Mouse (Mus musculus): ENCODE measurements around the gene Tmem145.
"Not testable (repeated sequence)": the region's sequence is repeated elsewhere in the genome, so short reads cannot be mapped to it uniquely, and the experiment has no call there.

Gene Tmem145

DNA sequence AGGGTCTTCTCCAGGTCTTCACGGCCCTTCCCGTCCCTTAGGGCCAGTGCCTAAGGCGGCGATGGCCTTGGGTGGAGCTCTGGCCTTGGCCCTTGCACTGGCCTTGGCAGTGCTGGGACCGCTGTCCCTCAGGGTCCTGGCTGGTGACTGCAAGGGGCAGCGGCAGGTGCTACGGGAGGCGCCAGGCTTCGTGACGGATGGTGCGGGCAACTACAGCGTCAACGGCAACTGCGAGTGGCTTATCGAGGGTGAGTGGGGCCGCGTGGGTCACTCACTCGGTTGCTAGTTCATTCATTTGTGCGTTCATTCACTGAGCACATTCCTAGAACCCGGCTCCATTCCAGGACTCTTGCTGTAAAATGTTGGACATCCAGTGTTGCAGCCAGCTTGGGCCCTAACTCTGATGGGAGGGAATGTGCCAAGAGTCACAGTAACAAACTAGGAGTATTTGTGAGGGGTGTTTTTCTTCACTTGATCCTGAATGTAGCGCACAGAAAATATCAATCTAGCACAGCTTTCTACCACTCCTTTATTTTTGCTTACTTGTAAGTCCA lies 11.6 kb downstream of the Tmem145 start:
- no peak for DNase-seq (ENCODE audit: low spot score in 2 of 2)

DNA sequence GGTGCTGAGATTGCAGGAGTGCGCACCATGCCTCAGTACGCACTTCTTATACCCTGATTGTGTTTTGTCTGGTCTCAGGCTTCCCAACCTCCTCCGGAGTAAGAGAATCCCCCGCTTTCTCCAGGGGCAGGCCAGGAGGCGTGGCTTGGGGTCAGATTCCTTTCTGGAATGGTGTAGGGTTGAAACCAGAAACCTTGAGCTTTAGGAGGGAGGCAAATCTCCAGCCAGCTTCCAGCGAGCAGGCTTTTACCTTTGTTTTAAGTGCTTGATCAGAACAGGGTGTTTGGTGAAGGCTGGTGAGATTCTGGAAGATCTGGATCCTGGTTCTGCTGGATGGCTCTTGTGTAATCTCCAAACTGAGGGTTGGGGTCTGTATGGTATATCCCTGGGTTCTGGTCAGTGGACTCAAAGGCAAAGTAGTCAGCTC lies 16.2 kb downstream of the Tmem145 start:
- DNase-seq (ENCODE audit: low spot score in 2 of 2) = no peak

DNA sequence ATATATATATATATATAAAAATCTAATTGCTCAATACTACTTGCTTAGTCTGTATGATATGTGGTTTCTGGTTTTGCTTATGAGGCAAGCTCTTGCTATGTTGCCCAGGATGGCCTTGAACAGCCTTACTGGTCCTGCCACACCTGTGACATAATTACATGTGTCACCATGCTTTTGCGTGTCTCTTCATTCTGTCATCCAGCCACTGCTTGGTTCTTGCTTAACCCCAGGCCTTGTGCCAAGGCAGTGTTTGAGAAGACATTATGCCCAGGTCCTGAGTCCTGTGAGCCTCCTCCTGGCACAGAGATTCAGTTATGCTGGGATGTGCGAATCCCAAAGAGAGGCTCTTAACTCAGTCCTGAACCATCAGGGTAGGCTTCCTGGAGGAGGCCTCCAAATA lies 17.3 kb downstream of the Tmem145 start:
- no peak for DNase-seq (ENCODE audit: low spot score in 2 of 2)

DNA sequence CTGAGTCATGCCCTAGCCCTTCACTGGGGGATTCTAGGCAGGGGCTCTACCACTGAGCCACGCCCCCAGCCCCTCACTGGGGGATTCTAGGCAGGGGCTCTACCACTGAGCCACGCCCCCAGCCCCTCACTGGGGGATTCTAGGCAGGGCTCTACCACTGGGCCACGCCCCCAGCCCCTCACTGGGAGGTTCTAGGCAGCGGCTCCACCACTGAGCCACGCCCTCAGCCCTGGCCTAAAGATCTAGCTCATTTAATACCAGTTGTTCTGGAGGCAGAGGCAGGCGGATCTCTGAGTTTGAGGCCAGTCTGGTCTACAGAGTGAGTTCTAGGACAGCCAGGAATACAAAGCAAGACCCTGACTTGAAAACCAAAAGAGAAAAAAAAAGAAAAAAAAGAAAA lies 19.5 kb downstream of the Tmem145 start:
- DNase-seq (ENCODE audit: low spot score in 2 of 2) = not testable (repeated sequence)

DNA sequence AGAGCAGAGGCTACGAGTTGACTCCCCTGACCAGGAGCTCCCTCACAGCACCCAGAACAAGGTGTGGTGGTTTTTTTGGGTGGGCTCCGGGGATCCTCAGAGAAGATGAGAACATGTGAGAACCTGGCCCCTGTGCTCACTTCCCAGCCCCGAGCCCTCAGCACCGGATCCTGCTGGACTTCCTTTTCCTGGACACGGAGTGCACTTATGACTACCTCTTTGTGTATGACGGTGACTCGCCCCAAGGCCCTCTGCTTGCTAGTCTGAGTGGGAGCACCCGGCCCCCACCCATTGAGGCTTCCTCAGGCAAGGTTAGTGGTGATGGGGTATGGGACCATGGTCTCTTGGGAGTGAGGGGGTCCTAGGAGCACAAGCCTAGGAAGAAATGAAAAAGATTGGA lies 20.3 kb downstream of the Tmem145 start:
- no peak for DNase-seq (ENCODE audit: low spot score in 2 of 2)

DNA sequence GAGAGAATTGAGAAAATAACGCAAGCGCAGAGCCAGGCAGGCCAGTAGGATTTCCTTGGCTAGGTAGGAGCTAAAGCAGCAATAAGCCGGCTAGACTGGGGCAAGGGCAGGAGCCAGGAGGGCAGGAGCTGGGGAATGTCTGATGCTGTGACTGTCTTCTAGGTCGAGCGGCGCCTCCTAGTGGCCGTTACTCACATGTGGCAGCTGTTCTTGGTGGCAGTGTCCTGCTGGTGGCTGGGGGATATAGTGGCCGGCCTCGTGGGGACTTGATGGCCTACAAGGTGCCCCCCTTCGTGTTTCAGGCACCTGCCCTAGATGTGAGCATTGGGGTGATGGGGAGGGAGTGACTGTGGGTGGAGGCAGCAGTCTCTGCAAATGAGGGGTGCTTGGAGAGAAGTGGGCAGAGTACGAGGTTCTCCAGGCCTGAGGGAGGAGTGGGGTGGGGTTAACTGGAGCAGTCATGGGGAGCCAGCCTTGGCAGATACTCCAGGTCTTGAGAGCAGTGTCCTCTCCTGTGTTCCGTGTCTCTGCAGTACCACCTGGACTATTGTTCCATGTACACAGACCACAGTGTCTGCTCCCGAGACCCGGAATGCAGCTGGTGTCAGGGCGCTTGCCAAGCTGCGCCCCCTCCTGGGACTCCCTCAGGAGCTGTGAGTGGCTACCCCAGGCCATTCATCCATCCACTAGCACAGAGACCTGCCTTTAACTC lies 27.8 kb downstream of the Tmem145 start:
- peak; percentile 72 to 89 for DNase-seq (ENCODE audit: low spot score in 2 of 2)

DNA sequence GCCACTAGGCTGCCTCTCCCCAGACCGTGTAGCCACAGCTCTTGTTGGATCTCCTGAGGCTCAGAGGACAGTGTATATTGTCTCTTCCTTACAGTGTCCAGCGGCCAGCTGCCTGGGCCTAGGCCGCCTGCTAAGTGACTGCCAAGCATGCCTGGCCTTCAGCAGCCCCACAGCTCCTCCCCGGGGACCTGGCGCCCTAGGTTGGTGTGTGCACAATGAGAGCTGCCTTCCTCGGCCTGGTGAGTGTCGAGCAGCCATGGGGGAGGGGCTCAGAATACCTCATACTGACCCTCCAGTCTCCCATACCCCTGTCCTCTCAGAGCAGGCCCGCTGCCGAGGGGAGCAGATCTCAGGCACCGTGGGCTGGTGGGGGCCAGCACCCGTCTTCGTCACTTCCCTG lies 28.6 kb downstream of the Tmem145 start:
- DNase-seq (ENCODE audit: low spot score in 2 of 2) = peak in 1 of 2 experiments; percentile 60

DNA sequence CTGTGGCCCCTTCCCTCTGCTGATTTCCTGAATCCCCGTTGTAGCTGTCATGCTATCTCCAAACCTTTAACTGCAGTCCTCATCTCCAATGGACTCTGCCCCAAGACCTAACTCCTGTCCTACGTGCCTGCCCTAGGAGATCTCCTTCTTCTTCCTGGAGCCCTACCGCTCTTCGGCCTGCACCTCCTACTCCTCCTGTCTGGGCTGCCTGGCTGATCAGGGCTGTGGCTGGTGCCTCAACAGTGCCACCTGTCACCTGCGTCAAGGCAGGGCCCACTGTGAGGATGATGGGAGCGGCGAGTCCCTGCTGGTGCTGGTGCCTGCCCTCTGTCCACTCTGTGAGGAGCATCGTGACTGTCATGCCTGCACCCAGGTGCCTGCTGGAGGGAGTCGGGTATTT lies 33.4 kb downstream of the Tmem145 start:
- no peak for DNase-seq (ENCODE audit: low spot score in 2 of 2)

DNA sequence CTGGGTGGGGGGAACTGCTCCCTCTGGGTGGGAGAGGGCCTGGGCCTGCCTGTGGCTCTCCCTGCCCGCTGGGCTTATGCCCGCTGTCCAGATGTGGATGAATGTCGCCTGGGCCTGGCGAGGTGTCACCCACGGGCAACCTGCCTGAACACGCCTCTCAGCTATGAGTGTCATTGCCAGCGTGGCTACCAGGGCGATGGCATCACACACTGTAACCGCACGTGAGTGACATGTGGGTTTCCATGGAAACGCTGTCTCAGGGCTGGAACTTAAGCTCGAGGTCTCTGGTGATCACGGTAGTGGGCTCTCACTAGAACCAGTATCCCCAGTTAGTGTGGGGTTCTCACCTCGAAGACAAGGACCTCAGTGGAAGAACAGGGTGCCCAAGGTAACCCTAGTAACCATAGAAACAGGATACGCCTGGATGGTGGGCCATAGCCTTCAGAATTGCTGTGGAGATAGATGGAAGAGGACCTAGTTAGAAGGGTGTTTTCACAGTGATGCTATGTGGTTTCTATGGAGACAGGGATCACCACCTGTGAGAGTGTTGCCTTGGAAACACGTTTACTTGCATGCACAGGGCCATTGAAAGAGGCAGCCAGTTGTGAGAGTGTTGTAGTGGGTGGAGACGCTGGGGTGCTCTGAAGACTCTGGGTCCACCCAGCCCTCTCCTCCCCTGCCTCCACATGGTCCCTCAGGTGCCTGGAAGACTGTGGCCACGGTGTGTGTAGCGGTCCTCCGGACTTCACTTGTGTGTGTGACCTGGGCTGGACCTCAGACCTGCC lies 35.3 kb downstream of the Tmem145 start:
- no peak for DNase-seq (ENCODE audit: low spot score in 2 of 2)

DNA sequence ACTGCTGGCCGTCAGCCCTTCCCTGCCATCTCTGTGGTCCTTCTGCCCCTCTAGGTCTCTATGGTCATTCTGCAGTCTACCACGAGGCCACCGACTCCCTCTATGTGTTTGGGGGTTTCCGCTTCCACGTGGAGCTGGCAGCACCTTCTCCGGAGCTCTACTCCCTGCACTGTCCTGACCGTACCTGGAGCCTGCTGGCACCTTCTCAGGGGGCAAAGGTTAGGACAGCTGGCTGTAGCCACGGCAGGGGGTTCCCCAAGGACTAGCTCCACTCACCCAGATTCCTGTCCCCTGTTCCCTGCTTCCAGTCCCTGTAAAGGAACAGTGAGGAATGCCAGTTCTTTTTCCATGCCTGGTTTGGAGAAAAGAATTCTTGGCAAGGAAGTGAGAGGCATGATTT lies 43.0 kb downstream of the Tmem145 start:
- no peak for DNase-seq (ENCODE audit: low spot score in 2 of 2)

DNA sequence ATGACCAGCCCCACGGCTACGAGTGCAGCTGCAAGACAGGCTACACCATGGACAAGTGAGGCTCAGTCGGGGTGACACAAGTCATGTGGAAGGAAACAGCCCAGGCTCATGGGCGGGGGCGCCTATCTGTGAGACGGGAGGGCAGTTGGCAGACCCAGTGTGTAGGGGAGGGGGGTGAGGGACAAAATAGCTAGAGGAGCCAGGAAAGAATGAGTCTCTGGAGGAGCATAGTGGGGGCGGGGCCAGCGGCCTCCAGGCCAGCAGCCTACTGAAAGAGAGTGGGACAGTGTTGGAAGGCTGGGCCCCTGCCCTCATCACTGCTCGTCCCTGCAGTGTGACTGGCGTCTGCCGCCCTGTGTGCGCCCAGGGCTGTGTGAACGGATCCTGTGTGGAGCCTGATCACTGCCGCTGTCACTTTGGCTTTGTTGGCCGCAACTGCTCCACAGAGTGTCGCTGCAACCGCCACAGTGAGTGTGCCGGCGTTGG lies 52.9 kb downstream of the Tmem145 start:
- DNase-seq (ENCODE audit: low spot score in 2 of 2) = no peak

DNA sequence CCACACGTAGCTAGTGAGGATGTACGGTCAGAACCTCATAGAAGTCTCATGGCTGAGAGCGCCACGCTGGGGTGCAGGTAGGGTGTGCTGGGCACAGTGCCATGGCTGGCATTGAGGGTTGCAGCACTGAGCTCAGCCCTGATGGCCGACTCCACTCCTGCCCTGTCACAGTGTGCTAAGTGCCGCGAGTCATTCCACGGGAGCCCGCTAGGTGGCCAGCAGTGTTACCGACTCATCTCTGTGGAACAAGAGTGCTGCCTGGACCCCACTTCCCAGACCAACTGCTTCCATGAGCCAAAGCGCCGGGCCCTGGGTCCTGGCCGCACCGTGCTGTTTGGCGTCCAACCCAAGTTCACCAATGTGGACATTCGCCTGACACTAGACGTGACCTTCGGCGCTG lies 57.2 kb downstream of the Tmem145 start:
- DNase-seq (ENCODE audit: low spot score in 2 of 2) = no peak

DNA sequence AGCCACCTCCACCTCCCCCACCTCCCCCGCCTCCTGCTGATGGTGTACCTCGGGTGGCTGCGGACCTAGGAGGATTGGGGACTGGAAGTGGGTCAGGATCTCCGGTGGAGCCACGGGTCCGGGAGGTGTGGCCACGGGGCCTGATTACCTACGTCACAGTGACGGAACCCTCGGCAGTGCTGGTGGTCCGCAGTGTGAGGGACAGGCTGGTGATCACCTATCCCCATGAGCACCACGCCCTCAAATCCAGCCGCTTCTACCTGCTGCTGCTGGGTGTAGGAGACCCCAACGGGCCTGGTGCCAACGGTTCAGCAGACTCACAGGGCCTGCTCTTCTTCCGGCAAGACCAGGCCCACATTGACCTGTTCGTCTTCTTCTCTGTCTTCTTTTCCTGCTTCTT lies 57.7 kb downstream of the Tmem145 start:
- no peak for DNase-seq (ENCODE audit: low spot score in 2 of 2)
